Mouse (Mus musculus) cerebellum, postnatal 25 days (tissue): ENCODE measurements around the gene Klc3.

ENCODE experiments used
- DNase-seq, 2 experiments: peaks; one replicate each; pipeline ENCODE4 v3.0.0; 2021; ENCODE audit warnings: mixed read lengths in 2 of 2

Gene Klc3

DNA sequence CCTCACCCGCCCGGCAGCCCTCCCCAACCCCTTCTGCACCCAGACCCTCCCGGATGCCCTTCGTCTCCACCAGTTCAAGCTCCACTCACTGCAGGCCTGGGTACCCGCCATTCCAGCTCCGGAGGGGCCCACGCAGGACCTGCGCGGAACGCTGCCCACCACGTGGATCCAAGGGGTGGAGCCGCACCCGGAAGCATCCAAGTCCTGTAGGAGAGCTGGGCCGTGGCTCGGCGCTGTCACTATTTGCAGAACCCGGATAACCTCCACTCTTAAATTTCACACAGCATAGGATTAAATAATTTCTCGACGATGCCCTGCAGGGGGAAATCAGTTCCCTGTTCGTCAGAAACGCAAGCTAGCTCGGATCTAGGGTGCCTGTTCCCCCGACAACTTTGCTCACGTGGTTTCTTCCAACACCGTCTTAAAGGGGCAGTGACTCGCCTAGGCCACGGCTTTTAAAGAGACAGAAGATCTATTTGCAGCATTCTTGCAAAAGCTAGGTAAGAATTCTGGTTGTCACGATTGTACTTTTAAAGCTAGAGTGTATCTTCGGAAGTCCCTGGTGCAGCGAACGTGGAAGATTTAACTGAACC, 44.5 kb downstream of the Klc3 start, which contains the start of the genes Cd3eap and Ppp1r13l:
Gene Cd3eap (minus strand): TSS at position 185 of the 593 bp plus-strand sequence.
Gene Ppp1r13l (plus strand): TSS at position 451 of the 593 bp plus-strand sequence.
- peak; percentile 91 to 92 for DNase-seq

- DNase-seq = peak in 1 of 2 experiments; percentile 17
Observed at GRCm38 (mm10) chr7:19358634-19359033, 45.3 kb downstream of the Klc3 start.

DNA sequence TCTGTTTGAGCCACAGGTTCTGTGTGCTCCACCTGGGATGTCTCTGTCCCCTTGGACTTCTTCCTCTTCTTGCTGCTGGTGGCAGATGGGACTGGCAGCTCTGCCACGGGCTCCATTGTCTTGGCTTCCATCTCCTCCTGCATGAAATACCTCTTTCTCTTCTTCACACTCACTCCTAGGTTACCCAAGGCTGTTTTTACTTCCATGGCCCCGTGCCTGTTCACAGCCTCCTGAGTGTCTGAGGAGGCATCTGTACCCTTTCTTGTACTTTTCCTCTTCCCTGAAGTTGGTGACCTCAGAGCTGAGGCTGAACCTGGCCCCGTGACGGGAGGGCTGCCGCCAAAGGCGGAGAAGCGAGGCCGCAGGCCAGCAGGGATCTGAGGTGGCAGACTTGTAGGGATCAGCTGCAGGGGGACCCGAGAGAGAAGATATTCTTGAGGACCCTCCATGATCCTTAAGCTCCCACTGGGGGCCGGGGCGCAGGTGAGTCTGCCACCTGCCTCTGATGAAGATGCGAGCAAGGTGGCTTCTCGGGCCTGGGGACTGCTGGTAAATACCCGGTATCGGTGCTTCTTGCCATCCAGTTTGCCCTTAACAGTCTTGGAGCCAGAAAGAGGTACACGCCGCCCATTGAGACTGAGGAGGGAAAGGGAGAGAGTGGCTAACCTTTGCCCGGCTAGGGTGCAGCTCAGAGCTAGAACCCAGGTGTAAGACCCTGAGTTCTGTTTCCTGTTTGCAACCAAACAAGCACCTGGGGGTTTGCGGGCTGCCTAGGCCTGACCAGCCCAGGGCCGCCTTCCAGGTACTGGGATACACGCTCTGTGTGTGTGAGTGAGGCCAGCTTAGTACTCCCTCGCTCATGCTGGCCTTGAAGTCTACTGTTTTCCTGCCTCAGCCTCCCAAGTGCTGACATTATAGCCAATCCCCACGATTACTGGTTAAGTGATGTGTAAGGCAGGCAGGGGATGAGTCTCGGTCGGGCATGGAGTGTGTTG, 46.2 kb downstream of the Klc3 start:
- DNase-seq = no peak

- DNase-seq = no peak
Observed at GRCm38 (mm10) chr7:19356311-19356710, 47.6 kb downstream of the Klc3 start.

GRCm38 (mm10) chr7:19354991-19355390, 48.9 kb downstream of the Klc3 start:
- DNase-seq = no peak

DNA sequence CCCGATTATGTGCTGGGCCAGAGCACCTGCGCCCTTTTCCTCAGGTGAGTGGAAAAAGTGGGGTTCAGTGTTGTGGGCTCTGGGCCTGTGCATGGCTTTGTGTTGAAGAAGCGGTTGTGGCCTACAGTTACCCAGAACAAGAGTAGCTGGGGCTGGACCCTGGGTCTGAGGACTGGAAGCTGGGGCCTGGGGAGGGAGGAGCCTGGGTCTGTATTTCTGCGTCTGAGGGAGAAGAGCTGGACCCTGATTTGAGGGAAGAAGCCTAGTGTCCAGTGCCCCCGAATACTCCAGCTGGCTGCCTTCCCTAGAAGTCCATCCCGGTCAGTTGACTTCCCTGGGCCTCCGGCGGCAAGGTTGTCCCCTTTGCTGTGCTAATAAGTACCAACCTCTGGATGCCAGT, 53.7 kb downstream of the Klc3 start:
- DNase-seq = no peak

GRCm38 (mm10) chr7:19349188-19349915, 54.6 kb downstream of the Klc3 start:
- no peak for DNase-seq

DNA sequence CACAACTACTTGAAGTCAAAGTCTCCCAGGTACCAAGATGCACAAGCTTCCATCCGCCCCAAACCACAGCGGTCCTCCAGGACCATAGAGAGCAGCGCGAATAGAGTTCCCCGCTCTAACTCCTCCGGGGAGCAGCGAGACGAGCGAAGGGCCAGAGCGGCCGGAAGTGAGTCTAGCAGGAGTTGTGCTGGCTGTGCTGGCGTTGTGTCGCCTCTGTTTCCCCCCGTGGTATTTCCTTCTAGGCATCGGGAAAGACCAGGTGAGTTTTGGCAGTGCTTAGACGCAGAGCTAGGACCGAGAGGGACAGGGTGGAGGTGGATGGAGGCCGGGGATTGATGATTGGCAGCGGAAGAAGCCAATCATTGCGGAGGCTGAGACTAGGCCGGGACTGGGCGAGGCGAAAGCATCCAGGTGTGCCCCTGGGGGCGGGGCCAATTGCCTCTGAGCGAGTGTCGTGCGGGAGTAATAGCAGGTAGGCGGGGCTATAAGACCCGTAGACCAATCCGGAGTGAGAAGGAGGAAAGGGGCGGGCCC, 58.9 kb downstream of the Klc3 start:
- DNase-seq = peak; percentile 98 to 99
